Mouse (Mus musculus) neural tube, embryonic 12.5 days (tissue): ENCODE results near the gene Dhx38. TPM values are rescaled to one million over a fixed set of nuclear protein-coding genes. Genes with fewer than 3 reads are reported as not detected.

Source experiments
- ATAC-seq: fragments of 200-750 bp; cut with Nextera tagmentation; 2 replicates; pipeline ENCODE4 v1.8.0; 2017; ENCODE audit warnings: low read depth, mild to moderate bottlenecking, moderate TSS enrichment, moderate library complexity; ENCODE audit not compliant: low FRiP score
- H3K27ac ChIP-seq: fragments of 300-500 bp; sonication (generic); 2 replicates; pipeline ENCODE4 v1.5.1; 2016
- H3K27me3 ChIP-seq: fragments of 300-500 bp; sonication (generic); replicated peaks from 2 replicates; pipeline ENCODE4 v1.6.1; 2016; ENCODE audit warnings: mild to moderate bottlenecking
- H3K36me3 ChIP-seq: fragments of 300-500 bp; sonication (generic); 2 replicates; pipeline ENCODE4 v1.6.1; 2016; ENCODE audit warnings: mild to moderate bottlenecking
- H3K4me1 ChIP-seq: fragments of 300-500 bp; sonication (generic); 2 replicates; pipeline ENCODE4 v1.6.1; 2016
- H3K4me2 ChIP-seq: fragments of 300-500 bp; sonication (generic); replicated peaks from 2 replicates; pipeline ENCODE4 v1.6.1; 2016; ENCODE audit warnings: mild to moderate bottlenecking
- H3K4me3 ChIP-seq: fragments of 300-500 bp; sonication (generic); 2 replicates; pipeline ENCODE4 v1.5.1; 2016
- H3K9ac ChIP-seq: fragments of 300-500 bp; sonication (generic); 2 replicates; pipeline ENCODE4 v1.6.1; 2016; ENCODE audit warnings: mild to moderate bottlenecking
- H3K9me3 ChIP-seq: fragments of 300-500 bp; sonication (generic); 2 replicates; pipeline ENCODE4 v1.6.1; 2016; ENCODE audit warnings: mild to moderate bottlenecking
- WGBS: fragments of 180-500 bp; shearing (Covaris S2); methylation state at CpG from one replicate; pipeline ENCODE4 v1.1.7; 2016; 5-methylcytosine and 5-hydroxymethylcytosine counted together
- polyA plus RNA-seq: library from polyadenylated mRNA; unstranded; fragments of >200 nt; fragmentation: Nextera tagmentation; extraction: Ambion mirVana; gene quantifications from 2 replicates; pipeline ENCODE4 v1.2.1, GENCODE M21; 2016

The Dhx38 gene
- polyA plus RNA-seq, 1 experiment from 2014 or later: 28.4 TPM

DNA sequence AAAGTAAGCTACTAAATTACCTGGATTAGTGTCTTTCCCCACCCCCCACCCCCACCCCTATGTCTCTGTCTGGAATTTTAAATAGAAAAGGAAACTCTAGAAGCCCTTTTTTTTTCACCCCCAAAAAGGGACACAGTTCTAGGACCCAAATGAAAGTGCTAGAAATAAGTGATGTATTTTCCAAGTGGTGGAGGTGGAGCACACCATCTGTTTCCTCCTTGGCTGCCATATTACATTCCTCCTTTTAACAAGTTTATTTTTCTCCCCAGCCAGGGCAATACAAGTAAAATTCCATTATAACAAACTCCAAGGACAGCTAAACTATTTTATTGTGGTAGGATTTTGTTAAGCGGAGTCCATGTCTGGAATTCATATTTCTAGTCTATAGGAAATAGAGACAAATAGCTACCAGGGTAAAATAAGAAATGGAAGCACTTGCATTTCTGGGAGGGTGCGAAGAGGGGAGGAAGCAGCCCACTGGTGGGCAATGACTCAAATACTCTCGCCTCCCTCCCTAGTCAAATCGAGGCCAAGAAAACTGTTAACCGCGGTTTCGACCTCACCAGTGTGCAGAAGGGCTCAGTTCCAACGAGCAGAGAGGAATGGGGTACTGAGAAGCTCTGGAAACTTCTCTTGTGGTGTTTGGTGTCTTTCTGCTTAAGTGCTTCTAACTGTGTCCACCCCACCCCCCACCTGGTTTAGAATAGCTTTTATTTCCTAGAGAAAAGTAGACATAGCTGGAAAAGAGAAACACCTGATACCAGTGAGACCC is 22.7 kb downstream of the Dhx38 start:
- H3K9ac ChIP-seq: no peak overlapping the region
- no peak overlapping the region for H3K27ac ChIP-seq
- H3K36me3 ChIP-seq: peaks cover 20% of the 10 kb centered on the region
- no peaks in the 10 kb centered on the region for H3K27me3 ChIP-seq
- H3K9me3 ChIP-seq: no peaks in the 10 kb centered on the region
- no peak overlapping the region for H3K4me2 ChIP-seq
- H3K4me3 ChIP-seq: no peak overlapping the region
- 85% methylated on average over 8 of the region's 8 CpGs for WGBS
- no peaks in the 10 kb centered on the region for H3K4me1 ChIP-seq
- ATAC-seq: no peak

DNA sequence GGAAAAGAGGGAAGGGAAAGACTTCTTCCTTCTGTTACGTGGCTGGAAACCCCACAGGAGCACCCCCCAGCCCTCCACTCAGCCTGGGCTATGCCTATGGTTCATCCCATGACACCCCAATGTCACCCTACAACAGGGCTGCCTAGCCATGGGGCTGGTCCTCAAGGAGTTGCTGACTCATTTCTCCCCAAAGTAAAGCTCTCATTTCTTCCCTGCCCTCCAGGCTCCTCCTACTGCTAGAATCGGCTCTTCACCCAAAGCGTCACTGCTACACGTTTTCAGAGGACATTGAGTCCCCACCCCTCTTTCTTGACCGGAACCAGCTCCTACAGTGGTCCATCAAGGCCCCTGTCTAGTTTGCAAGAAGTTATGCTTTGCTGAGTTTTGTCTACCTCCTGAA is 23.5 kb downstream of the Dhx38 start:
- H3K9me3 ChIP-seq: no peaks in the 10 kb centered on the region
- WGBS: 68% methylated on average over 5 of the region's 5 CpGs
- no peaks in the 10 kb centered on the region for H3K27me3 ChIP-seq
- no peak for ATAC-seq
- peaks cover 12% of the 10 kb centered on the region for H3K36me3 ChIP-seq
- no peak overlapping the region for H3K9ac ChIP-seq
- H3K4me2 ChIP-seq: no peak overlapping the region
- no peak overlapping the region for H3K27ac ChIP-seq
- H3K4me3 ChIP-seq: no peak overlapping the region
- no peaks in the 10 kb centered on the region for H3K4me1 ChIP-seq

DNA sequence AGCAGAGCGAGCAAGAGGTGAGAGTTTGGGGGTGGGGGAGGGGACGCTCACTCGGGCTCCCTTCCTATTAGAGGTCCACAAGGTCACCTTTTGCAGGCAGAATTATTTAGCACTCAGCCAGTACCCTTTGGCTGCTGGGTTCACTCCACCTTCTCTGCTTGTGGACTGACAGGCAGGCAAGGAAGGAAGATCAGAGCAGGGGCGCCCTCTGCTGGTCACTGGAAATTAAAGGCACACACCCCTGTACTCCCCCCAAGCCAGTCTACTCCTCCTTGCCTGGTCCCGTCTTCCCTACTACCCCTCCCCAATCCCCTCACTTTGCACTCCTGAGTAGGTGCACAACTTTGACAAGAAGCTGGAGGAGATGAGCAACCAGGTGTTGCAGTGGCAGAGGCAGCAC is 29.0 kb downstream of the Dhx38 start:
- no peak overlapping the region for H3K9ac ChIP-seq
- peak; percentile 65; the same call in 1 of the 2 replicates for ATAC-seq
- H3K27me3 ChIP-seq: no peaks in the 10 kb centered on the region
- H3K4me3 ChIP-seq: no peak overlapping the region
- no peaks in the 10 kb centered on the region for H3K36me3 ChIP-seq
- no peaks in the 10 kb centered on the region for H3K9me3 ChIP-seq
- H3K27ac ChIP-seq: no peak overlapping the region
- no peak overlapping the region; the same call in 1 of the 2 replicates for H3K4me2 ChIP-seq
- 0 out of 2 replicates have a peak, but pooled peaks cover 5% of the 10 kb centered on the region for H3K4me1 ChIP-seq
- 9% methylated on average over 5 of the region's 5 CpGs for WGBS

DNA sequence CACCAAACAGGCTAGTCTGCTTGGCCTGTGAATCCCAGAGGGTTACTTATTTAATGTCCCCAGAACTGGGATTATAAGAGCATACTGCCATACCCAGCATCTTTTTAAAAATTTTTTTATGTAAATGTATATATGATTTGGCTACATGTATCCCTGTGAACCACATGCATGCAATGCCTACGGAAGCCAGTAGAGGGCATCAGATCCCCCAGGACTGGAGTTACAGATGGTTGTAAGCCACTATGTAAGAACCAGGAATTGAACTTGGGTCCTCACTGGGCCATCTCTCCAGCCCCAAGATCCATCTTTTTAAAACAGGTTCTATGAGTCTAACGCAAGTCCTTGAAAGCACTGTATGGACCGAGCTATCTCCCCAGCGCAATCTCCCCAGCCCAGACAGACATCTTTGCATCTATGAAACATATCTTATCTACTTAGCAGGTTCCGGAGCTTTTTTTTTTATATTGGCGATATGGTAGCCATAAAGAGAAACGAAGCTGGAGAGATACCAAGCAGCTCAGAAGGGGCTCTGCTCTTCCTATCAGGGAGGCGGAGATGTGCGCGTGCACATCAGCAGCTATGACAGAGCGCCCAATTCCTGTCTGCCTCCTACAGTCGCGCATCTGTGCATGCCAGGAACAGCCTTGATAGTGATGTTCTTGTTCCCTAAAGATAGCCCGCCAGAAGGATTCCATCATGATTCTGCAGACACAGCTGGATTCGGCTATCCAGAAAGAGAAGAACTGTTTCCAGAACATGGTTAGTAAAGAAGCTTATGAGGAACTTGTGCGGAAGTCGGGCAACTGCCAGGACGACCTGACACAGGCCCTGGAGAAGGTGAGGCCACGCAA is 30.3 kb downstream of the Dhx38 start:
- Histone ChIP-seq H3K9ac (no peak overlapping the region), H3K4me2 (no peak overlapping the region), H3K36me3 (no peaks in the 10 kb centered on the region), H3K4me1 (0 out of 2 replicates have a peak, but pooled peaks cover 5% of the 10 kb centered on the region), H3K4me3 (no peak overlapping the region), H3K27me3 (no peaks in the 10 kb centered on the region), H3K9me3 (no peaks in the 10 kb centered on the region), H3K27ac (no peak overlapping the region)
- 89% methylated on average over 19 of the region's 19 CpGs for WGBS
- no peak for ATAC-seq

DNA sequence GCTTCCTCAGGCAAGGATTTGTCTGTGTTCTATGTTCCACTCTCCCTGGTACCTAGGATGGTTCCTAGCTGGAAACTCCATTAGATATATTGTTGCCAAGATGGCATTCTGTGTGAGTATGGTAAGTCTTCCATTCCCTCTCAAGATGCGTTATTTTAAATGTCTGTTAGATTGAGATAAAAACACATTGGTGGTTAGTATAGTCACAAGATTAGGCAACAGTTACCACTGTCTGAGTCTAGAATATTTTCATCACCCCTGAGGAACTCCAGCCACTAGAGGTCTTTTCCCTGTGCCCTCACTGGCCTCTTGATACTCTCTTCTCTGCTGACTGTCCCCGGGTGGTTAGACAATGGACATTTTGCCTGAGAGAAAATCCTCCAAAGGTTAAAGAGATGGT is 41.7 kb downstream of the Dhx38 start:
- Histone ChIP-seq H3K36me3 (no peaks in the 10 kb centered on the region), H3K4me1 (no peaks in the 10 kb centered on the region)
- 87% methylated on average over 2 of the region's 2 CpGs for WGBS

DNA sequence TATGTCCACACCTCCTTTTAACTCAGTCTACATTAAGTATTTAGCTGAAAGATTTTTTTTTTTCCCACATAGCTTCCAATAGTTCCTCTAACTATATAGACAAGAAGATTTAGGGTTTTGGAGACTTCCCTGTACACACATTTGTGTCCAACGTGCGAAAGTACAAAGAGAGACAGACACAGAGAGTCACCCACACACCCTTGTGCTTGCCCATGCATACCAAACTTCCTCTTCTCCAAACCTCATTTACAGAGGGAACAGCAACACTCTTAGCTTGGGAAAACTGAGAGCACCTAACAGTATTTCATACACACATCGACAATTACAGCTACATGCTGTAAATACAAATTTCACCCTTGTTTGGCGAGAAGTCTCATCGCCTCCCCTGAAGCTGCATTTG is 60.1 kb downstream of the Dhx38 start:
- no peak overlapping the region for H3K4me3 ChIP-seq
- no peak overlapping the region for H3K9ac ChIP-seq
- H3K36me3 ChIP-seq: no peaks in the 10 kb centered on the region
- no peaks in the 10 kb centered on the region for H3K4me1 ChIP-seq
- no peak for ATAC-seq
- no peak overlapping the region for H3K27ac ChIP-seq
- H3K9me3 ChIP-seq: no peaks in the 10 kb centered on the region
- 86% methylated on average over 5 of the region's 5 CpGs for WGBS
- no peaks in the 10 kb centered on the region for H3K27me3 ChIP-seq
- H3K4me2 ChIP-seq: no peak overlapping the region

More for the DNA sequence above, 41.7 kb downstream of the Dhx38 start:
- Histone ChIP-seq H3K27me3 (no peaks in the 10 kb centered on the region), H3K27ac (no peak overlapping the region), H3K4me2 (no peak overlapping the region), H3K9me3 (no peaks in the 10 kb centered on the region), H3K9ac (no peak overlapping the region), H3K4me3 (no peak overlapping the region)
- ATAC-seq: no peak

DNA sequence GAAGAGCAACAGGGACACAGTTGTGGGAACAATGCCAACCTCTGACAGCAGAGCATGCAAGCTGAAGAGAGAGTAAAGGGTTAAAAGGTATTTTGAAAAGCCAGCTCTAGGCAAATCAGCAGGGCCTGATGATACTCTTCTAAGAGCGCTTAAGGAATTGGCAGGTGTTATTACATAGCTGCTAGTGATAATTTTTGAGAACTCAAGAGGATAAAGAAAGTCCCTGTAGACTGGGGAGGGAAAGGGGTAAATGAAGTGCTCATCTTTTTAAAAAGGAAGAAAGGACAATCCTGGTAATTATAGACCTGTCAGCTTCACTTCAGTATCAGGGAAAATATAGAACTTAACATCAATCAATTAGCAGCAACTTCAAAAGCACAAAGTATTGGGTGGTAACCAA is 62.1 kb downstream of the Dhx38 start:
- H3K4me2 ChIP-seq: no peak overlapping the region
- no peaks in the 10 kb centered on the region for H3K36me3 ChIP-seq
- no peaks in the 10 kb centered on the region for H3K27me3 ChIP-seq
- no peak overlapping the region for H3K9ac ChIP-seq
- H3K4me1 ChIP-seq: no peaks in the 10 kb centered on the region
- ATAC-seq: no peak
- no peaks in the 10 kb centered on the region for H3K9me3 ChIP-seq
- no peak overlapping the region for H3K4me3 ChIP-seq
- 78% methylated on average over 1 of the region's 1 CpGs for WGBS
- no peak overlapping the region for H3K27ac ChIP-seq

DNA sequence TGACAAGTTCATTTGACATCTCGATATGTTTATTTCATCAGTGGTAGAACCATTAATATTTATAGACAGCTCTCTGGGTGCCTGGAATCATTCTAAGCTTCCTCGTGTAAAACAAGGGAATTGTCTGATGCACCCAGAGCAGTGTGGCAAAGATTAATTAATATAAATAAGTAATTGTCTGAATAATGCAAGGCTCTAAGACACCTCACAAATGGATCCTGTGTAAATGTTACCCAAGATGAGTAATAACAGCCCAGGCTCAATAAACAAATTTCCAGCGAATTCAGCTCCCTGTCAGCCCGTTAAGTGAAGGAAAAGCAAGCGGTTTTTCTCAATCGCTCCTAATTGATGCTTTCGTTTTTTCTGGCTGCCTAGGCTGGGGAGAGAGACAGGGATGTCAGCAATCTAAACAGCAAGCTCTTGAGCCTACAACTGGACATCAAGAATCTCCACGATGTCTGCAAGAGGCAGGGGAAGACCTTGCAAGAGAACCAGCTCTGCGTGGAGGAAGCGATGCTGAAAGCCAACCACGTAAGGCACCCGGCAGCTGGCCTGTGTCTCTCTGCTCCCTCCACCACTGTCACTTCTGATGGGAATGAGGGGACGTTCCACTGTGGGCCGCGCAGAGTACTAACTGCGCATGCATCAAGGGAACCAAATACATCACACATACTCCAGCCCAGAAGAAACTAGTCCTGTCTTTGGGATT is 66.5 kb downstream of the Dhx38 start:
- Histone ChIP-seq H3K36me3 (no peaks in the 10 kb centered on the region), H3K27ac (no peak overlapping the region), H3K4me2 (no peak overlapping the region), H3K27me3 (no peaks in the 10 kb centered on the region), H3K4me1 (no peaks in the 10 kb centered on the region), H3K4me3 (no peak overlapping the region), H3K9ac (no peak overlapping the region), H3K9me3 (no peaks in the 10 kb centered on the region)
- ATAC-seq: no peak
- WGBS: 90% methylated on average over 16 of the region's 16 CpGs

Other genes starting within 250 kb of the Dhx38 start
- gene Pmfbp1, start 71.8 kb downstream of the Dhx38 start, polyA plus RNA-seq: 1.7 and 1.8 TPM in 2 replicates
- gene Txnl4b, start within 50 bp of the Dhx38 start, polyA plus RNA-seq: 23.4 and 28.4 TPM in 2 replicates
- gene Hp, start 13.3 kb upstream of the Dhx38 start, polyA plus RNA-seq: 0.89 and 0.94 TPM in 2 replicates
- 33.8 and 34.3 TPM in 2 replicates for gene Dhodh, start 42.8 kb upstream of the Dhx38 start, polyA plus RNA-seq
- 0.14 and 0.20 TPM in 2 replicates for gene Pkd1l3, start 48.7 kb upstream of the Dhx38 start, polyA plus RNA-seq
- 197 TPM in 2 replicates for gene Ist1, start 127.4 kb upstream of the Dhx38 start, polyA plus RNA-seq
- 77.7 and 79.1 TPM in 2 replicates for gene Zfp821, start 139.7 kb upstream of the Dhx38 start, polyA plus RNA-seq
- 6.3 and 7.8 TPM in 2 replicates for gene Atxn1l, start 171.9 kb upstream of the Dhx38 start, polyA plus RNA-seq
- 56.4 and 62.9 TPM in 2 replicates for gene Ap1g1, start 212.7 kb upstream of the Dhx38 start, polyA plus RNA-seq